Mouse (Mus musculus) embryonic fibroblast, embryonic 13.5 days (primary cell): ENCODE results near the gene Tubgcp3. TPM values are rescaled to one million over a fixed set of nuclear protein-coding genes. Genes with fewer than 3 reads are reported as not detected.

Source experiments
- H3K27ac ChIP-seq: 2 replicates; pipeline ENCODE4 v1.5.1; 2012; ENCODE audit warnings: low read length, control low read depth, inconsistent platforms; ENCODE audit not compliant: insufficient read depth
- H3K4me1 ChIP-seq: 2 replicates; pipeline ENCODE4 v1.6.1; 2011; ENCODE audit warnings: low read length; ENCODE audit not compliant: control insufficient read depth, insufficient read depth
- H3K4me3 ChIP-seq: 2 replicates; pipeline ENCODE4 v1.5.1; 2011; ENCODE audit warnings: mild to moderate bottlenecking, control low read depth, low read length; ENCODE audit not compliant: insufficient read depth
- CTCF ChIP-seq: IDR thresholded peaks from 2 replicates; pipeline ENCODE4 v1.5.1; 2011; ENCODE audit warnings: mild to moderate bottlenecking, control low read depth, low read length, moderate library complexity, borderline replicate concordance; ENCODE audit not compliant: insufficient read depth
- POLR2A ChIP-seq: IDR thresholded peaks from 2 replicates; pipeline ENCODE4 v1.6.1; 2011; ENCODE audit warnings: low read depth, mild to moderate bottlenecking, control low read depth, low read length, moderate library complexity
- polyA plus RNA-seq: library from polyadenylated mRNA; stranded (reverse); fragments of >200 nt; gene quantifications from 2 replicates; pipeline ENCODE4 v1.2.4, GENCODE M21; 2011; ENCODE audit warnings: low read depth; ENCODE audit not compliant: missing spikeins, insufficient read length

Tubgcp3 gene
- 31.0 and 35.0 TPM in 2 replicates for polyA plus RNA-seq

- peak within 1 kb of the TSS; percentile 2; the same call in 1 of the 2 replicates for H3K27ac ChIP-seq
- H3K4me1 ChIP-seq: peaks cover 11% of the 10 kb centered on the region
- TF ChIP-seq POLR2A (peak; percentile 61), CTCF (no peak)
- H3K4me3 ChIP-seq: peak within 1 kb of the TSS; percentile 95
Observed at GRCm38 (mm10) chr8:12672056-12672881, at the start of gene Tubgcp3. Tubgcp3 (minus strand) TSS chr8:12672248.

- H3K4me3 ChIP-seq: no peak overlapping the region
- no peaks in the 10 kb centered on the region for H3K4me1 ChIP-seq
- H3K27ac ChIP-seq: no peak overlapping the region
- TF ChIP-seq POLR2A: no peak
- no peak for TF ChIP-seq CTCF
Observed at GRCm38 (mm10) chr8:12719091-12719490, 47.0 kb upstream of the Tubgcp3 start.

GRCm38 (mm10) chr8:12715861-12716585 lies 44.0 kb upstream of the Tubgcp3 start:
- no peak overlapping the region for H3K27ac ChIP-seq
- no peaks in the 10 kb centered on the region for H3K4me1 ChIP-seq
- TF ChIP-seq CTCF: no peak
- TF ChIP-seq POLR2A: no peak
- no peak overlapping the region for H3K4me3 ChIP-seq

- TF ChIP-seq CTCF: no peak
- TF ChIP-seq POLR2A: no peak
- Histone ChIP-seq H3K4me3 (no peak overlapping the region), H3K27ac (no peak overlapping the region), H3K4me1 (peaks cover 3% of the 10 kb centered on the region; the same call in 1 of the 2 replicates)
Observed at GRCm38 (mm10) chr8:12711623-12712022, 39.6 kb upstream of the Tubgcp3 start.

GRCm38 (mm10) chr8:12703597-12703996 lies 31.5 kb upstream of the Tubgcp3 start:
- no peaks in the 10 kb centered on the region for H3K4me1 ChIP-seq

GRCm38 (mm10) chr8:12702290-12702689 lies 30.2 kb upstream of the Tubgcp3 start:
- H3K4me1 ChIP-seq: no peaks in the 10 kb centered on the region
- no peak for TF ChIP-seq CTCF
- TF ChIP-seq POLR2A: no peak
- H3K27ac ChIP-seq: no peak overlapping the region
- H3K4me3 ChIP-seq: no peak overlapping the region

More at GRCm38 (mm10) chr8:12703597-12703996, 31.5 kb upstream of the Tubgcp3 start:
- TF ChIP-seq POLR2A (no peak), CTCF (no peak)
- Histone ChIP-seq H3K4me3 (no peak overlapping the region), H3K27ac (no peak overlapping the region)

GRCm38 (mm10) chr8:12698660-12699277 lies 26.7 kb upstream of the Tubgcp3 start:
- TF ChIP-seq CTCF (no peak), POLR2A (no peak)
- no peak overlapping the region for H3K4me3 ChIP-seq
- H3K4me1 ChIP-seq: no peaks in the 10 kb centered on the region

GRCm38 (mm10) chr8:12688851-12689250 lies 16.8 kb upstream of the Tubgcp3 start:
- TF ChIP-seq CTCF (no peak), POLR2A (no peak)
- H3K27ac ChIP-seq: no peak overlapping the region
- H3K4me1 ChIP-seq: no peaks in the 10 kb centered on the region
- no peak overlapping the region for H3K4me3 ChIP-seq

More at GRCm38 (mm10) chr8:12698660-12699277, 26.7 kb upstream of the Tubgcp3 start:
- H3K27ac ChIP-seq: no peak overlapping the region

- Histone ChIP-seq H3K4me1 (0 out of 2 replicates have a peak, but pooled peaks cover 6% of the 10 kb centered on the region), H3K27ac (no peak overlapping the region), H3K4me3 (no peak overlapping the region)
- TF ChIP-seq POLR2A (no peak), CTCF (peak; percentile 78)
Observed at GRCm38 (mm10) chr8:12677529-12677928, 5.5 kb upstream of the Tubgcp3 start.

- TF ChIP-seq POLR2A: no peak
- no peak for TF ChIP-seq CTCF
- Histone ChIP-seq H3K27ac (peak overlapping the region; percentile 2; the same call in 1 of the 2 replicates), H3K4me3 (peak overlapping the region; percentile 95), H3K4me1 (peaks cover 11% of the 10 kb centered on the region)
Observed at GRCm38 (mm10) chr8:12671473-12672055, 484 bp downstream of the Tubgcp3 start.
